Mouse (Mus musculus) spleen, postnatal 0 days (tissue): ENCODE data around the gene Pld2. TPM values are rescaled to one million over a fixed set of nuclear protein-coding genes. Genes with fewer than 3 reads are reported as not detected.

Experiments used
- polyA plus RNA-seq: library from polyadenylated mRNA; unstranded; fragments of >200 nt; fragmentation: Nextera tagmentation; extraction: Ambion mirVana; gene quantifications from 2 replicates; pipeline ENCODE4 v1.2.1, GENCODE M21; 2015

Pld2 gene
- 2.2 and 3.2 TPM in 2 replicates for polyA plus RNA-seq

DNA sequence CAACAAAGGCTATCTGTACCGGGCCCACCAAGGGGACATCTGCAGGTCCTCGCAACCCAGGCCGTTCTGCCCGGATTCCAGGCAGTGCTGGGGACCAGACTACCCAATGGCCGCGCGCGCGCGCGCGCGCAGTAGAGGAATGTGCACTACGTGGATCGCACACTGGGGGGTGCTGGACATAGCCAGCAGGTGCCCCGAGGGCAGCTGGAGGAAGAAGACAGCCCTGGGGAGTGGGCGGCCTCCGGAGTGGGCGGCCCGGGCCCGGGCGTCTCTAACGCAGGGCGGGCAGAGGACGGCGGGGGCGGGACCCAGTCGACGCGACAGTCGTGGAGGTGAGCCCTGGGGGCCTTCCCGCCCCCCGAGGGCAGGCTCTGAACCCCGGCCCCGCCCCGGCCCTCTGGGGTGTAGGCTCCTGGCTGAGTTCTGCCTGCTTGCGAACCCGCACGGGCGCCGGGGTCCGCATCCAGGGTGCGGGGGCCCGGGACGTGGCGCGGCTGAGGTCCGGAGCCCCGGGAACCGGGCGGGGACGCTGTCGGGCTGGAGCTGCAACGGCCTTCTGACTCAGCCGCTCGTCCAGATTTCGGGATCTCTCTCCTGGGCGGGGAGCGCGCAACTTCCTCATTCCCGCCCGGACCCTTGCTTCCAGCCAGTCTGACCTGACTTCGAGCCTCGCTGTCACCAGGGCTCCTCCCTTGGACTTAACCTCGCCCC lies at the start of gene Pld2:
Pld2 (plus strand) TSS at position 188 of the 711 bp plus-strand sequence.

DNA sequence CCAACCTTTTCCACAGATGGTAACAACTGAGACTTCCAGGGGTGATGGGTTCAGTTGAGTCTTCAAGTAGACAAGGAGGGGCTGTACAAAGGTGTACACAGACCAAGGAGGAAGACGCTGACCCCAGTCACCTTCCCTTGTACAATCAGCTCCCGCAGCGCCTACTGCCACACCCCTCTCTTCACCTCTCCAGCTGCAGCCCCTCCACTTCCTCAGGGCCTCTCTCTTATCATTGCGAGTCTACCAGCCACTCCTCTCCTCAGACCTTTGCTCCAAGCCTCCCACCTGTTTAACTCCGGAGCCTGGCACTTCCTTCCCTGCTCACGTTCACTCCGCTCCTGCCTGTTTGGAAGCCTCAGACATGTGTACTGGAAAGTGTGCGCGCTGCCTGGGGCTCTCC lies 34.9 kb upstream of the Pld2 start, which contains the start of gene Tm4sf5:
Tm4sf5 (plus strand) TSS at position 275 of the 400 bp plus-strand sequence.

DNA sequence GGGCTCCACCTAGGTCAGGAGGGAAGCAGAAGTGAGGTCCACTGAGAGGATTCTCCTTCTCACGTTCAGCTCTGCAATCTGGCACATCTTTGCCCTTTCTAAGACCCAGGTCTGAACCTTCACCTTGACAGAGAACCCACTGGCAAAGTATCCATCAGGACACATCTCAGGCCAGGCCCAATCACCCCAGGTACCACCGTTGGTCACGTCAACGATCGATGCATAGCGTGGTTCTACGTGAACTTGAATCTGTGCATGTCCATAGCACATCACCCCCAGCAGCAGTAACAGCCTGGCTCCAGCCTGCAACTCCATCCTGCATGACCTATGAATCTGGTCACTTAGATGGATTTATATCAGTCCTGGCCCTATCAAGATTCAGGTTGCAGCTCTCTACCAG lies 25.6 kb upstream of the Pld2 start, which contains the start of gene Vmo1:
Vmo1 (minus strand) TSS at position 329 of the 400 bp plus-strand sequence.

DNA sequence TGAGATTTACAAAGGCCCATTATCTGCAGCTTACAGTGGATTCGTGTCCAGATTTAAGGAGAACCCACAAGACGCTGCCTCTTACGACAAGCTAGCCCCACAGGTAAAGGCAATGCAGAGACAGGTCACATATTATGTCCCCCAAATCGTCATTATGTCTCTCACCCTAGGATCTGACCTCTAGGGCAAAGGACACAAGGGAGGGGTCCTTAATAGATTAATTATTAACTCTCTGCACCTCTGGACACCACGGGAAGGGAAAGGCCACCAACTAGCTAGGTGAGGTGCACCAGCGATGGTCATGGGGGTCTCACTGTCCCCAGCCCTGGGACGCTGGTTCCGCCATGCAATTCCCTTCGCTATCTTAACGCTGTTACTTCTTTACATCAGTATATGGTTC lies 20.9 kb upstream of the Pld2 start, which contains the start of gene Gltpd2:
Gltpd2 (plus strand) TSS at position 274 of the 400 bp plus-strand sequence.

DNA sequence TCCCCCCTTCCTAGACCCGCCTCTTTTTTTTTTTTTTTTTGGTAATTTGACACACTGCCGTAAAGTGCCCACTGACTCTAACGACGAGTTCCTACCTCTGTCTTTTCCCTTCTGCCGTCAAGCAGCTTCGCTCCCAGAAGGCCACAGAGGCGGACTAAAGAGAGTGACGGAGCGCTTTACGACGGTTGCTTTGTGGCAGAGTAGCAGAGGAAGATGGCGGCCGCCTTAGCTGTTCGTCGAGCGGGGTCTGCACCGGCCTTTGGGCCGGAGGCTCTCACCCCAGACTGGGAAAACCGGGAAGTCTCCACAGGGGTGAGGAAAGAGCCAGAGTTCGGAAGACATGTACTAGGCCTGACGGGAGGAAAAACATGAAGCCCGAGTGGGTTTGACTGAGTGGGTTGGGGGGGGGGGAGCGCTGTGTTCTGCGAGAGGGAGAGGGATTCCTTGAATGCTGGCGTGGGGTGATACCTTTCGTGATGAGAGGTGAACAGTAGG lies 14.6 kb upstream of the Pld2 start, which contains the start of gene Psmb6:
Psmb6 (plus strand) TSS at position 184 of the 495 bp plus-strand sequence.

DNA sequence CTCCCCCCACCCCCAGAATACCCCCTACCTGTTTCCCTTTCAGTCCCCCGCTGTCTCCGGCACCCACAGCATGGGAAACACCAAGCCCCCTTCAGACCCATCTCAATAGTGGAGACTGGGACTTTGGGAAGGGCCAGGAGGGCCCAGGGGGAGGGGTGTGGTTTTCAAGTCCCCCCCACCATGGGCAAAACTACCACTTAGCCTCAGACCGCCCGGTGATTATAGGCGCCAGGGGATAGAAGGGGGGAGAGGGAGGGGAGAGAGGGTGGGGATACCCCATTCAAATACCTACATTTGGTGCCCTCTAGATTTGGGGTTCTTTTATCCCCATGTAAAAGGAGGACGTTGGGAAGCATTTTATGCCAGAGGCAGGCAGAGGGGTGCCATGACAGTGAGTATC lies 7.0 kb upstream of the Pld2 start, which contains the start of gene Gm40193:
Gm40193 (minus strand) TSS at position 101 of the 400 bp plus-strand sequence.

DNA sequence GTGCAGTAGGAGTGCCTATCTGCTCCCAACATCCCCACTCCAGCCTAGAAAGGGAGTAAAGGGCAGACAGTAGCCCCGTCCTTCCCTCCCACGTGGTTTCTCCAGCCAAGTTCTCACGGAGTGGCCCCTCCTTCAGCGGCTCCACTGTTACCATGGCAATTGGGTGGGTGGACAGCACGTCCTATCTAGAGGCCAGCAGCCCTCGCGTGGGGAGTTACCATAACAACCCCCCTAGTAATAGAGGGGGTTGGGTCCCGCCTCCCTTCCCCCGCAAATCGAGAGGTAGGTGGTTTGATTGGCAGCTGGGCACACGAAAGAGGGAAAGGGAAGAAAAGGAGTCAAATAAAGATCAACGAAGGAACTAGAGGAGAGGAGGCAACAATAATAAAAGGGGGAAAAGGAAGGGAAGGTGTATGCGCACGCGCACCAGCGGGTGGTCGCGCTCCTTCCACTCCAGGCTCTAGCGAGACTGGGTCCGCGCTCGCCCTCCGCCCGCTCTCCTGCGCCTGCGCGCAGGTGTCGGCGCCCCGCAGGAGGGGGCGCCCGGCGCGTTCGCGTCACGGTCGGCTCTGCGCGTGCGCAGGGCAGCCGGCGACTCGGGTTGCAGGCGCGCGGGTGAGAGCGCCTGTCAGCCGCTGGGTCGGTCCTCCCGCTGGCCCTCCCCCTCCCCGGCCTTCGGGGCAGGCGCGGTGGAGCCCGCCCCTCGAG lies 22.6 kb downstream of the Pld2 start, which contains the start of gene Mink1:
Mink1 (plus strand) TSS at position 595 of the 708 bp plus-strand sequence.

Other genes with a start within 250 kb of the Pld2 start
- gene Alox12e, start 217.4 kb upstream of the Pld2 start, polyA plus RNA-seq, result 0.15 and 0.30 TPM in 2 replicates
- 0.78 and 1.0 TPM in 2 replicates for gene Alox15, start 188.0 kb upstream of the Pld2 start, polyA plus RNA-seq
- 14.0 and 14.6 TPM in 2 replicates for gene Pelp1, start 130.0 kb upstream of the Pld2 start, polyA plus RNA-seq
- 26.4 and 33.6 TPM in 2 replicates for gene Arrb2, start 107.4 kb upstream of the Pld2 start, polyA plus RNA-seq
- 20.4 and 26.3 TPM in 2 replicates for gene Med11, start 88.1 kb upstream of the Pld2 start, polyA plus RNA-seq
- 0.26 and 0.38 TPM in 2 replicates for gene Zmynd15, start 80.6 kb upstream of the Pld2 start, polyA plus RNA-seq
- gene Cxcl16, start 80.1 kb upstream of the Pld2 start, polyA plus RNA-seq, result 3.3 and 3.7 TPM in 2 replicates
- 6.7 and 7.8 TPM in 2 replicates for gene Tm4sf5, start 34.8 kb upstream of the Pld2 start, polyA plus RNA-seq
- gene Vmo1, start 25.4 kb upstream of the Pld2 start, polyA plus RNA-seq, result 0.25 and 0.34 TPM in 2 replicates
- 0.24 and 0.28 TPM in 2 replicates for gene Gltpd2, start 20.9 kb upstream of the Pld2 start, polyA plus RNA-seq
- 345 and 353 TPM in 2 replicates for gene Psmb6, start 14.7 kb upstream of the Pld2 start, polyA plus RNA-seq
- gene Gm40193, start 7.1 kb upstream of the Pld2 start, polyA plus RNA-seq, result not detected in 2 replicates
- gene Mink1, start 22.8 kb downstream of the Pld2 start, polyA plus RNA-seq, result 2.9 and 3.9 TPM in 2 replicates
- not detected in 2 replicates for gene 4930544D05Rik, start 75.8 kb downstream of the Pld2 start, polyA plus RNA-seq
- 0.11 TPM in 1 of 2 replicates, not detected in the other for gene Chrne, start 79.2 kb downstream of the Pld2 start, polyA plus RNA-seq
- 1.7 and 2.1 TPM in 2 replicates for gene Gp1ba, start 99.1 kb downstream of the Pld2 start, polyA plus RNA-seq
- 104 and 120 TPM in 2 replicates for gene Rnf167, start 107.2 kb downstream of the Pld2 start, polyA plus RNA-seq
- 67.1 and 73.0 TPM in 2 replicates for gene Slc25a11, start 107.4 kb downstream of the Pld2 start, polyA plus RNA-seq
- gene Pfn1, start 114.6 kb downstream of the Pld2 start, polyA plus RNA-seq, result 1,259 and 1,332 TPM in 2 replicates
- 5.8 and 7.9 TPM in 2 replicates for gene Eno3, start 117.1 kb downstream of the Pld2 start, polyA plus RNA-seq
- gene Spag7, start 129.4 kb downstream of the Pld2 start, polyA plus RNA-seq, result 56.2 and 64.6 TPM in 2 replicates
- gene Camta2, start 148.0 kb downstream of the Pld2 start, polyA plus RNA-seq, result 5.4 and 6.6 TPM in 2 replicates
- 0.68 and 0.70 TPM in 2 replicates for gene Inca1, start 160.1 kb downstream of the Pld2 start, polyA plus RNA-seq
- gene Kif1c, start 160.5 kb downstream of the Pld2 start, polyA plus RNA-seq, result 1.3 and 1.6 TPM in 2 replicates
- gene Zfp3, start 224.1 kb downstream of the Pld2 start, polyA plus RNA-seq, result 2.2 and 2.8 TPM in 2 replicates